Mouse (Mus musculus) spleen, postnatal 4 days (tissue): ENCODE results near the gene Cblc.
A peak's percentile ranks its signal among the peaks of the same experiment; 100 is the strongest.

Experiments used
- DNase-seq, 2 experiments: peaks; one replicate each; pipeline ENCODE4 v3.0.0; 2022; ENCODE audit warnings: low spot score in 2 of 2

Cblc gene

DNA sequence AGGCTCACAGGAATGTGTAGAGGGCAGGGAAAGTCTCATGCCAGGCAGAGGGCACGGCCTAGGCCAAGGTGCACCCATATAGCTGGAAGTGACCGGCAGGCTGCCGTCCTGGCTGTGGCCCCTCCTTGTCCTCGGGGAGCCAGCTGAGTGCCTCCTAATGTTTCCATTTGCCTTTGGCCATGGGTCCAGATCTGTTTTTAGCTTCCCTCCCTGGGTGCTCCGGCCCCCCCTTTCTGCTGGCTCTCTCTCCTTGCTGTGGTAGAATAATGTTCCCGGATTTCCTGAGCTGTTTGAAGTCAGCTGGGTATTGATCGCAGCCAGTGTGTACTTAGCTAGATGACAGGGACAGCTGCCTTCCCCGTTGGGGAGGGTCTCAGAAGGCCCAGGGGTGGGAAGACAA lies 13.0 kb downstream of the Cblc start:
- no peak for DNase-seq

DNA sequence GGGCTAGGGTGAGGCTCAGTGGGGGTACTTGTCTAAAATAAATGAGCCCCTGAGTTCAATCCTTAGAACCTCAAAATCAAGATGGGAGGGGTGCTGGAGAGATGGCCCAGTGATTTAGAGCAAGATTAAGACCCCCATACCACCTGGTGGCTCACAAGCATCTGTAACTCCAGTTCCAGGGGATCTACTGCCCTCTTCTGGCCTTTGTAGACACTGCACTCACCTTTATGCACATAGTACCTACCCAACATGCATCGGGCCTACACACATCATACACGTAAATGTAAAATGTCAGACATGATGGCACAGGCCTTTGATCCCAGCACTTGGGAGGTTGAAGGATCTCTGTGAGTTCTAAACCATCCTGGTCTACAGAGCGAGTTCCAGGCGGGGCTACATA lies 14.0 kb downstream of the Cblc start:
- DNase-seq, result no peak

DNA sequence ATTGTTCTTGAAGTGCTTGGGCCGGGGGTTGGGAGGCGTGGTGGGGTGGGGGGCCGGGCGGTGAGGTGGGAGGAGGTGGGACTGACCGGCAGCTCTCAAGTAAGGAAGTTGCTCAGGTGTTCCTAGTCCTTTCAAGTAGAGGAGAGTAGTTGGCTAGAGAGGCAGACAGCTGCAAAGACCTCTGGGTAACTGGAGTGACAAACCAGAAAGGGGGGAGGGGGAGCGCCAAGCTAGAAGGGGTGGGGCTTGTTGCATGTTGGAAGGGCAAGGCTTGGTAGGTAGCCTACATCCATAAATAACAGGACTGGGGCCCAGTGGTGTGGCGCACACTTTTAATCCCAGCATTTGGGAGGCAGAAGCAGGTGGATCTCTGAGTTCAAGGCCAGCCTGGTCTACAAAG lies 14.9 kb downstream of the Cblc start:
- DNase-seq, result no peak

- no peak for DNase-seq
Measured at GRCm38 (mm10) chr7:19779903-19780302, 16.7 kb downstream of the Cblc start.

DNA sequence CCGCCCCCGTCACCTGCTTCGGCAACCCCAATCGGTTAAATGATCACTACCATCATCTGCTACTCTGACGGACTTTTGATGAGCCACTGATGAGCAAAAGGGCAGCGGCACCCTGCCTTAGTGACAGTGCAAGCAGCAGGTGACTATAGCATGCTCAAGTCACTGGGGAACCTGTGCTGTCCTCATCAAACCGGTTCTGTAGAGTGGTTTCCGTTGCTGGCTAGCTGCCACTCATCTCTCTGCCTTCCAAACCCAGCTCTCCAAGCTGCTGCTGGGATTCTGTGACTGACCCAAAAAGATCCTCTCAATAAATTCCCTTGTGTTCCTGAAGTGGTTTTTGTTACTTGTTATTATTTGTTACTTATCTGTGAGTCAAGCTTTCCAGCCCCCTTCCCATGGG lies 18.0 kb downstream of the Cblc start:
- no peak for DNase-seq

- DNase-seq, result no peak
Measured at GRCm38 (mm10) chr7:19777049-19777723, 19.4 kb downstream of the Cblc start.

GRCm38 (mm10) chr7:19771682-19772081 lies 24.9 kb downstream of the Cblc start:
- no peak for DNase-seq

GRCm38 (mm10) chr7:19770984-19771391 lies 25.6 kb downstream of the Cblc start, which contains the start of gene Bcam:
Gene Bcam (minus strand): TSS chr7:19771016.
- no peak for DNase-seq

DNA sequence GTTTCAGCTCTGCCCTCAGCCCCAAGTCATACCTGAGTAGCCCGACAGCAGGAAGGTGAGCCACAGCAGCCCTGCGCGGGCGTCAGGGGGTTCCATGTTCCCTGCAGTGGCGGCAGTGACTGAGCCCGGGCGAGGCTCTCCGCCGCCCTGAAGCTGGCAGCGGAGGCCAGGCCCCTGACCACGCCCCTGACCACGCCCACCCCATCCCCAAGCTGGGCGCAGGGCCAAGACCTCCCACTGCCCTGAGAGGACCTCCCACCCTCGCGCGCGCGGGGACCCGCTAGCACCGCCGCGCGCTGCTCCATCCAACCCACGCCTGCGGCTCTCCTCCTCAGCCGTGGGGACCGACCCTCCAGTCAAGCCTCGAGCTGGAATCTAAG lies 26.2 kb downstream of the Cblc start:
- peak; percentile 64 to 79 for DNase-seq

DNA sequence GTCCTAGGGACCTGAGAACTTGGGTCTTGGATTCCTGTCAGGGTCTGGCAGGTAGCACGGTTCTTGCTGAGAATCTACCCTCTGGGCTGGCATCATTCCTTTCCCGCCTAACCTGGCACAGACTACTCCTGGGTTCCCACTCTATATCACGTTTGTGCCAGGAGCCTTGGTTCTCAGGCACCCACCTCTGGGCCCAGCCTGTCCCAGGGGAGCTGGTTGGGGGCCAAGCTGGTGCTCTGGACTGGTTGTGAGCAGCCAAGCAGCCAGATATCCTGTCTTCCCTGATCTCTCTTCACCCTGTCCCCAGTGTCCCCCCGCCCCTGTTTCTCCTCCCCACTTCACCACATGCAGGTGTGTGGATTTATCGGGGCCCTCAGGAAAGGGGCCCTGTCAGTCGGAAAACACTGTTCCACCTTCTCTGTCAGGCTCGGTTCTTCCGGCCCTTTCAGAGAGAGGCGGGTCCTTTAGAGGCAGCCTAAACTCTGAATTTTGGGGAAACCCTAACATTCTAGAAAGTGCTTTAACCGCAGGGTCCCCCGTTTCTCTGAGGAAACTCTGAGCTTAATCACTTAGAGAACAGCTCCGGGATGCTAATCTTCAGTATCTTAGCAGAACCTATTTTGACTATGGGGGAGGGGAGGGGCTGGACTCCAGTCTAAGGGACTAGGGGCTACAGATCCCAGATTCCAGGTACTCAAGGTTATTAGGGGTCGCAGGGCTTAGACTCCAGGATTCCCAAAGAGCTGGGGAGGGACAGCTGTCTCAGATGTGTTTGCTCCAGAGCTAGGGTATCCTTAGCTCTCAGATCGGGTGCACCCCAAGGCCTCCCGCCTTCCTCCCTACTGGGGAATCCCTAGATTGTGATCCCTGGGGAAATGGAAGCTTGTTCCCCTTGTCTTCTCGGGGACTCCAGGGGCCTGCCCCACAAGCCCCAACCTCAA lies 26.9 kb downstream of the Cblc start:
- DNase-seq, result no peak

- no peak for DNase-seq
Measured at GRCm38 (mm10) chr7:19769001-19769400, 27.6 kb downstream of the Cblc start.

GRCm38 (mm10) chr7:19768251-19768650 lies 28.4 kb downstream of the Cblc start:
- DNase-seq, result no peak

DNA sequence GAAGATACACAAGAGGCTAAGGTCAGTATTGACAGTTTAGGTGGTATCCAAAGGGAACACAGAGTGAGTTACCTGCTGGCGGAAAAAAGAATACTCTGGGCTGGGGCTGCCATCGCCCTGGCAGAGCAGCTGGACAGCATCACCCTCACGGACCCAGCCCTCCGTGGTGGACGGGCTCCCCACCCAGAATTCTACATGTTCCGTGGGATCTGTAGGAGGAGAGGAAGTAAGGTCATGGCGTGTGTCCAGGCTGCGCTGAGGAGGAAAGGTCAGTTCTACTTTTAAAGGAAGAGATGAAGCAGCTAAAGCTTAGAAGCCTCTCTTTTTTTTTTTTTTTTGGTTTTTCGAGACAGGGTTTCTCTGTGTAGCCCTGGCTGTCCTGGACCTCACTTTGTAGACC lies 32.0 kb downstream of the Cblc start:
- DNase-seq, result no peak

GRCm38 (mm10) chr7:19763829-19764477 lies 32.7 kb downstream of the Cblc start:
- DNase-seq, result no peak

GRCm38 (mm10) chr7:19762283-19762682 lies 34.3 kb downstream of the Cblc start:
- no peak for DNase-seq

DNA sequence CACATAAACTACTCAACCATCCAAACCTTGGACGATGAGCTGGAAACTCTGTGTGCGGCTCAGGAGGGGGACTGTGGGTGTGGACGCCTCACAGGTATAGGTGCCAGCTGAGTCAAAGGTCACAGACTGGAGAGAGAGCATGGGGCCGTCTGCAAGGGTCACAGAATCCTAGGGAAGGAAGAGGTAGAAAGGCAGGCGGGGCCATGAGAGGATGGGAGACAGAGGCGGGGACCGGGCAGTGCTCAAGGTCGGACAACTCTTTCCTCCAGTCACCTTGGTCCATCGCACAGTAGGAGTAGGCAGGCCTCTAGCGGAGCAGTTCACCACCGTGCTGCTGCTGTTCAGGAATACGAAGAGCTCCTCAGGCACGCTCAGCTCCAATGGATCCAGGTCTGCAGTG lies 36.6 kb downstream of the Cblc start:
- no peak for DNase-seq

GRCm38 (mm10) chr7:19758623-19759022 lies 38.0 kb downstream of the Cblc start:
- DNase-seq, result no peak

GRCm38 (mm10) chr7:19755851-19756786 lies 40.5 kb downstream of the Cblc start:
- DNase-seq, result no peak

GRCm38 (mm10) chr7:19755008-19755407 lies 41.6 kb downstream of the Cblc start:
- DNase-seq, result no peak

- no peak for DNase-seq
Measured at GRCm38 (mm10) chr7:19754065-19754464, 42.5 kb downstream of the Cblc start.

- DNase-seq, result no peak
Measured at GRCm38 (mm10) chr7:19753587-19753986, 43.0 kb downstream of the Cblc start.
